Mouse (Mus musculus) neutrophil, adult 5-6 weeks (primary cell): ENCODE measurements around the gene Olfr700. TPM values are rescaled to one million over a fixed set of nuclear protein-coding genes. Genes with fewer than 3 reads are reported as not detected.
"Not testable (repeated sequence)": the region's sequence is repeated elsewhere in the genome, so short reads cannot be mapped to it uniquely, and the experiment has no call there.

Experiments used
- ATAC-seq: fragments of 151-379, 151-347 bp; 2 replicates; pipeline ENCODE4 v1.8.0; 2017; ENCODE audit warnings: mild to moderate bottlenecking, moderate TSS enrichment; ENCODE audit not compliant: insufficient number of reproducible peaks, poor library complexity, low FRiP score, severe bottlenecking; ENCODE audit errors: extremely low read depth
- total RNA-seq: library from RNA; stranded (forward); fragments of 200-1000 nt; gene quantifications from 2 replicates; pipeline ENCODE4 v1.2.3, GENCODE M21; 2017

Gene Olfr700
- not detected in 2 replicates for total RNA-seq

GRCm38 (mm10) chr7:106808734-106809133 is at the start of gene Olfr700:
Gene Olfr700 (minus strand): TSS chr7:106808834.
- ATAC-seq = no peak

- no peak for ATAC-seq
These were observed 34.4 kb upstream of the Olfr700 start, which contains the start of gene Olfr703 for GRCm38 (mm10) chr7:106843060-106843459. Gene Olfr703 (plus strand): TSS chr7:106843360.

GRCm38 (mm10) chr7:106833793-106834192 is 25.2 kb upstream of the Olfr700 start, which contains the start of gene Olfr702:
Gene Olfr702 (minus strand): TSS chr7:106833893.
- ATAC-seq = no peak

GRCm38 (mm10) chr7:106818414-106818813 is 9.8 kb upstream of the Olfr700 start:
- no peak for ATAC-seq

- peak; percentile 91 for ATAC-seq
These were observed 7.1 kb upstream of the Olfr700 start for GRCm38 (mm10) chr7:106815775-106816174.

GRCm38 (mm10) chr7:106813829-106814228 is 5.2 kb upstream of the Olfr700 start, which contains the start of gene Olfr701:
Gene Olfr701 (plus strand): TSS chr7:106814129.
- no peak for ATAC-seq

- ATAC-seq = no peak
These were observed 15.5 kb downstream of the Olfr700 start, which contains the start of gene Olfr699 for GRCm38 (mm10) chr7:106793098-106793497. Gene Olfr699 (minus strand): TSS chr7:106793198.

- ATAC-seq = peak; percentile 36; the same call in 1 of the 2 replicates
These were observed 20.3 kb downstream of the Olfr700 start for GRCm38 (mm10) chr7:106788330-106788729.

- not testable (repeated sequence) for ATAC-seq
These were observed 47.6 kb downstream of the Olfr700 start for GRCm38 (mm10) chr7:106761008-106761407.

GRCm38 (mm10) chr7:106758800-106759199 is 49.8 kb downstream of the Olfr700 start:
- peak; percentile 85; the same call in 1 of the 2 replicates for ATAC-seq

Other genes with a start within 250 kb of the Olfr700 start
- not detected in 2 replicates for gene Olfr693, start 128.2 kb downstream of the Olfr700 start, total RNA-seq
- 0.12 TPM in 1 of 2 replicates, not detected in the other for gene Olfr694, start 117.0 kb downstream of the Olfr700 start, total RNA-seq
- gene Olfr695, start 92.4 kb downstream of the Olfr700 start, total RNA-seq = not detected in 2 replicates
- not detected in 2 replicates for gene Olfr697, start 66.4 kb downstream of the Olfr700 start, total RNA-seq
- gene Olfr698, start 53.4 kb downstream of the Olfr700 start, total RNA-seq = not detected in 2 replicates
- gene Olfr699, start 15.6 kb downstream of the Olfr700 start, total RNA-seq = 0.12 TPM in 1 of 2 replicates, not detected in the other
- gene Olfr701, start 5.3 kb upstream of the Olfr700 start, total RNA-seq = not detected in 2 replicates
- not detected in 2 replicates for gene Olfr702, start 25.1 kb upstream of the Olfr700 start, total RNA-seq
- not detected in 2 replicates for gene Olfr703, start 34.5 kb upstream of the Olfr700 start, total RNA-seq
- not detected in 2 replicates for gene Olfr704, start 54.4 kb upstream of the Olfr700 start, total RNA-seq
- gene Olfr705, start 68.1 kb upstream of the Olfr700 start, total RNA-seq = not detected in 2 replicates
- gene Olfr706, start 79.3 kb upstream of the Olfr700 start, total RNA-seq = not detected in 2 replicates
- not detected in 2 replicates for gene Olfr707, start 92.4 kb upstream of the Olfr700 start, total RNA-seq
- not detected in 2 replicates for gene Olfr1532-ps1, start 99.2 kb upstream of the Olfr700 start, total RNA-seq
- gene Olfr709-ps1, start 123.4 kb upstream of the Olfr700 start, total RNA-seq = not detected in 2 replicates
- gene Olfr710, start 139.5 kb upstream of the Olfr700 start, total RNA-seq = not detected in 2 replicates
- gene Olfr6, start 155.1 kb upstream of the Olfr700 start, total RNA-seq = under 0.01 and 0.12 TPM in 2 replicates
- 0.23 TPM in 1 of 2 replicates, not detected in the other for gene Olfr711, start 166.6 kb upstream of the Olfr700 start, total RNA-seq
- not detected in 2 replicates for gene Olfr2, start 197.2 kb upstream of the Olfr700 start, total RNA-seq
- 0.23 TPM in 1 of 2 replicates, not detected in the other for gene Olfr713, start 222.3 kb upstream of the Olfr700 start, total RNA-seq